Mouse (Mus musculus) left cerebral cortex, adult 2 months (tissue): ENCODE data around the gene Tubg2. TPM values are rescaled to one million over a fixed set of nuclear protein-coding genes. Genes with fewer than 3 reads are reported as not detected.
A peak's percentile ranks its signal among the peaks of the same experiment; 100 is the strongest.

Experiments used
- DNase-seq, 2 experiments: peaks; one replicate each; pipeline ENCODE4 v3.0.0; 2021 to 2022; ENCODE audit warnings: low spot score in 2 of 2, mixed read lengths in 1 of 2; ENCODE audit errors: extremely low spot score in 1 of 2
- H3K27ac ChIP-seq: fragments of 200-600 bp; 2 replicates; pipeline ENCODE4 v1.8.1; 2022
- H3K4me3 ChIP-seq: fragments of 200-600 bp; 2 replicates; pipeline ENCODE4 v1.8.1; 2022
- CTCF ChIP-seq: fragments of 200-600 bp; IDR thresholded peaks from 2 replicates; pipeline ENCODE4 v1.8.1; 2022; ENCODE audit warnings: antibody characterized with exemption, mild to moderate bottlenecking, moderate library complexity
- intact Hi-C: fragments of 180-260 bp; cut with DNase I; formaldehyde crosslinking; loops from one replicate; pipeline ENCODE4 v1.15.1; 2025
- total RNA-seq, 2 experiments: library from RNA; stranded (reverse); gene quantifications; 2 replicates each; pipeline ENCODE4 v1.2.3; 2021

The Tubg2 gene
- total RNA-seq, 2 experiments from 2014 or later: 51.4 to 52.9 TPM

GRCm38 (mm10) chr11:101127075-101127474 is 28.6 kb upstream of the Tubg2 start:
- intact Hi-C loops: no loop called here
- DNase-seq: no peak
- TF ChIP-seq CTCF: no peak; the same call in 1 of the 2 replicates
- H3K27ac ChIP-seq: no peak overlapping the region
- H3K4me3 ChIP-seq: no peak overlapping the region

- Histone ChIP-seq H3K4me3 (no peak overlapping the region), H3K27ac (no peak overlapping the region)
- no peak for DNase-seq
- TF ChIP-seq CTCF: no peak
- intact Hi-C loops: no loop called here
Measured at GRCm38 (mm10) chr11:101128996-101129577, 26.6 kb upstream of the Tubg2 start.

- no peak for TF ChIP-seq CTCF
- intact Hi-C loops: no loop called here
- peak in 1 of 2 experiments; percentile 13 for DNase-seq
- Histone ChIP-seq H3K4me3 (no peak overlapping the region), H3K27ac (no peak overlapping the region)
Measured at GRCm38 (mm10) chr11:101130056-101130756, 25.5 kb upstream of the Tubg2 start.

GRCm38 (mm10) chr11:101131187-101131586 is 24.5 kb upstream of the Tubg2 start:
- Histone ChIP-seq H3K4me3 (no peak overlapping the region), H3K27ac (no peak overlapping the region)
- DNase-seq: no peak
- intact Hi-C loops: no loop called here
- TF ChIP-seq CTCF: no peak

- H3K4me3 ChIP-seq: no peak overlapping the region
- no peak overlapping the region for H3K27ac ChIP-seq
- TF ChIP-seq CTCF: peak; percentile 26
- DNase-seq: no peak
- intact Hi-C loops: no loop called here
Measured at GRCm38 (mm10) chr11:101131701-101132100, 24.0 kb upstream of the Tubg2 start.

- no peak for DNase-seq
- no peak for TF ChIP-seq CTCF
- no peak overlapping the region for H3K4me3 ChIP-seq
- intact Hi-C loops: no loop called here
- no peak overlapping the region for H3K27ac ChIP-seq
Measured at GRCm38 (mm10) chr11:101133037-101133436, 22.7 kb upstream of the Tubg2 start.

GRCm38 (mm10) chr11:101134217-101134865 is 21.4 kb upstream of the Tubg2 start:
- no peak overlapping the region for H3K4me3 ChIP-seq
- H3K27ac ChIP-seq: no peak overlapping the region
- no peak for TF ChIP-seq CTCF
- no peak for DNase-seq
- intact Hi-C loops: no loop called here

- no peak for TF ChIP-seq CTCF
- Histone ChIP-seq H3K27ac (no peak overlapping the region), H3K4me3 (no peak overlapping the region)
- no peak for DNase-seq
- intact Hi-C loops: no loop called here
Measured at GRCm38 (mm10) chr11:101137000-101137399, 18.7 kb upstream of the Tubg2 start.

- TF ChIP-seq CTCF: no peak
- intact Hi-C loops: no loop called here
- Histone ChIP-seq H3K4me3 (no peak overlapping the region), H3K27ac (no peak overlapping the region)
- no peak for DNase-seq
Measured at GRCm38 (mm10) chr11:101138536-101139181, 17.0 kb upstream of the Tubg2 start.

GRCm38 (mm10) chr11:101140164-101140819 is 15.4 kb upstream of the Tubg2 start:
- DNase-seq: no peak
- no peak overlapping the region; the same call in 1 of the 2 replicates for H3K27ac ChIP-seq

GRCm38 (mm10) chr11:101141088-101141487 is 14.6 kb upstream of the Tubg2 start:
- TF ChIP-seq CTCF: no peak
- H3K4me3 ChIP-seq: no peak overlapping the region
- DNase-seq: no peak
- intact Hi-C loops: no loop called here
- H3K27ac ChIP-seq: no peak overlapping the region

More at GRCm38 (mm10) chr11:101140164-101140819, 15.4 kb upstream of the Tubg2 start:
- intact Hi-C loops: no loop called here
- peak overlapping the region; percentile 40 for H3K4me3 ChIP-seq
- no peak for TF ChIP-seq CTCF
